Mouse (Mus musculus): ENCODE results near the gene B3gnt8. TPM values are rescaled to one million over a fixed set of nuclear protein-coding genes. Genes with fewer than 3 reads are reported as not detected.

The B3gnt8 gene
- polyA plus RNA-seq, 1 experiment from 2014 or later: 0.44 TPM

DNA sequence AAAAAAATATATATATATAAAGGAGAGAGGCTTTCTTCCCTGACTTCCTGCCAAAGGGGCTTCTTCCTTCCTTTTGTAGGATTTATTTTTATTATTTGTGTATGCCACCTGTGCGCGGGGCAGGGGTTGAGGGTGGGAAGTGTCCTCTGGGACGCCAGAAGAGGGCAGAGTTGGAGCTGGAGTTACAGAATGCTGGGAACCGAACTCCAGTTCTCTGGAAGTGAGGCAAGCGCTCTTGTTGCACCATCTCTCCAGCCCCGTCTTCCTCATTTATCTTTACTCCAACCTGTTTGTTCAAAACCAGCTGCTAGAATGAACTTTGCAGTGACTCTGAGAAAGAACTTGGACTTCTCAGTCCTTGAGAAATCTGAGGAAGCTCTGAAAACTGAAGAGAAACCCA is 53.5 kb downstream of the B3gnt8 start:
- no peaks in the 10 kb centered on the region for H3K36me3 ChIP-seq (ENCODE audit: control insufficient read depth, insufficient read depth)
- whole genome bisulfite sequencing: 5% methylated on average over 6 of the region's 6 CpGs
- no peak for ATAC-seq
- H3K9ac ChIP-seq (replicated peaks; ENCODE audit: low read depth, low read length): peak overlapping the region; percentile 60; the same call in 1 of the 2 replicates
- H3K27ac ChIP-seq (ENCODE audit: low read length): no peak overlapping the region; the same call in 1 of the 2 replicates
- H3K4me2 ChIP-seq (ENCODE audit: low read length): peak overlapping the region; percentile 57
- peak overlapping the region; percentile 51 for H3K4me3 ChIP-seq (replicated peaks; ENCODE audit: low read length)
- H3K9me3 ChIP-seq (ENCODE audit: control insufficient read depth, low read length): no peaks in the 10 kb centered on the region
- H3K27me3 ChIP-seq (replicated peaks; ENCODE audit: control insufficient read depth, insufficient read depth, low read length): peaks cover 6% of the 10 kb centered on the region; the same call in 1 of the 2 replicates
- peaks cover 26% of the 10 kb centered on the region for H3K4me1 ChIP-seq (replicated peaks; ENCODE audit: control insufficient read depth, insufficient read depth, low read length)

DNA sequence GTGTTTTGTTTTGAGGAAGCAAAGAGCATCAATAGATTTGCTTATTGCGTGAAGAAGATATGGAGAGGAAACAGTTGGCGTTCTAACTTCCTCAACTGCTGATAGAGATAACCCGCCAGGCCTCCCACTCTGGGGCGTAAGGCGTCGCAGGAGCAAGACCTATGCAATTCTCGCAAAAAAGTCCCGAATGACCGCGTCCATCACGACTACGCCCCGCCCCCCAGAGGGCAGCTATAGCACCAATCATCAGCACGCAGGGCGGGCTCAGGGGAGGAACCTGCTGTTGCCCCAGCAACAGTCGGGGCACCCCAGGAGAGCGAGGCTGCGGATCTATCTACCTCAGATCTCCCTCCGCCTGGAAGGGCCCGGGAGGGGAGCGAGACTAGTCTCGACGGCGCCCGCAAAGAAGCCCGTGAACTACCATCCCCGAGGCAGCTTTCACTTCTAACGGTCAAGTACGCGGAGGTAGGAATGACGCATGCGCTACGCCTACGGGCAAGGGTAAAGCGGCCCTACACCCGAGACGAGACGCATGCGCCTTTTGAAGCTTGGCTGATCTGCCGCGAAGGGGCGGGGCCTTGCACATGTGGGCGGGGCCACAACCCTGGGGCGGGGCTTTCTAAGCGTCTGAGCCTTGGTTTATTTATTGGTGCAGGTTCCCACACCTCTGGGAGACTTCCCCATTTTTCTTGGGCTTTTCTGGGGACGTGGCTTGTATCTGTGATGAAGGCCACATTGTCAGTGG is 54.2 kb downstream of the B3gnt8 start, which contains the start of gene B9d2:
B9d2 (plus strand) TSS at position 267 of the 745 bp plus-strand sequence.
- H3K4me1 ChIP-seq (replicated peaks; ENCODE audit: control insufficient read depth, insufficient read depth, low read length): peaks cover 19% of the 10 kb centered on the region

DNA sequence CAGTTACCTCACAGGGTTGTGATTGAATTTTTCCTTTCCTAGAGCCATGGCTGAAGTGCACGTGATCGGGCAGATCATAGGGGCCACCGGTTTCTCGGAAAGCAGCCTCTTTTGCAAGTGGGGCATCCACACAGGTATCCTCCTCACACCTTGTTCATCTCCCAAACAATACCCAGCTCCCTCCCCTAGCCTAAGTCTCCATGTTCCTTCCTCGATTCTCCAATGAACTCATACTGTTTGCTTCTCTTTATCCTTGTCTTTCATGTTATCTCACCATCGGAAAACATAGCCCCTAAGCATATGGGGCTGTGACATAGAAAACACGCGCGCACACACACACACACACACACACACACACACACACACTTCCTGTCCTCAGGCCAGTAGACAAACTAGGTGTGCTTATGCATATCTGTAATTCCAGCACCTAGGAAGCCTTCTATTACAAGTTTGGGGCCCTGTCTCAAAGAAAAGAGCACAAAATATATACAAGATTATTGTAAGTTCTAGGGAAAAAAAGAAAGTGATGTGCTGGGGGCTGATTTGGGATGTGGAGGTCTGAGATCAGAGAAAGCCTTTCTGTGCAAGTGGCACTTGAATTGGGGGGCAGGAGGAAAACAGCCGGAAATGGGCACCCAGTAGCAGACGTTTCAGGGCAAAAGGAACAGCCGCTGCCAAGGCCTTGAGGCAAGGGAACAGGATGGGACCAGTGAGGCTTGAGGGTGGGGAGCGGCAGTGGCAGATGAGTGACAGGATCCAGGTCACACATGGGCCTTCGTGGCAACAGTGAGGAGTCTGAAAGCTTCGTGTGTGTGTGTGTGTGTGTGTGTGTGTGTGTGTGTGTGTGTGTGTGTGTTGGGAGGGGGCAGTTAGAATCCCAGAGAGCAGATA is 55.1 kb downstream of the B3gnt8 start:
- Histone ChIP-seq H3K36me3 (ENCODE audit: control insufficient read depth, insufficient read depth) (no peaks in the 10 kb centered on the region), H3K27ac (ENCODE audit: low read length) (no peak overlapping the region; the same call in 1 of the 2 replicates), H3K4me3 (replicated peaks; ENCODE audit: low read length) (peak overlapping the region; percentile 51), H3K4me1 (replicated peaks; ENCODE audit: control insufficient read depth, insufficient read depth, low read length) (peaks cover 13% of the 10 kb centered on the region), H3K9me3 (ENCODE audit: control insufficient read depth, low read length) (no peaks in the 10 kb centered on the region), H3K9ac (replicated peaks; ENCODE audit: low read depth, low read length) (no peak overlapping the region), H3K27me3 (replicated peaks; ENCODE audit: control insufficient read depth, insufficient read depth, low read length) (peaks cover 13% of the 10 kb centered on the region), H3K4me2 (ENCODE audit: low read length) (peak overlapping the region; percentile 57)
- ATAC-seq: no peak
- WGBS: 61% methylated on average over 15 of the region's 15 CpGs

More for the DNA sequence above, 54.2 kb downstream of the B3gnt8 start, which contains the start of gene B9d2:
- H3K27ac ChIP-seq (ENCODE audit: low read length): peak within 1 kb of the TSS; percentile 87
- no peaks in the 10 kb centered on the region for H3K9me3 ChIP-seq (ENCODE audit: control insufficient read depth, low read length)
- peak within 1 kb of the TSS; percentile 51 for H3K4me3 ChIP-seq (replicated peaks; ENCODE audit: low read length)
- H3K9ac ChIP-seq (replicated peaks; ENCODE audit: low read depth, low read length): peak within 1 kb of the TSS; percentile 60
- H3K4me2 ChIP-seq (ENCODE audit: low read length): peak within 1 kb of the TSS; percentile 57
- no peaks in the 10 kb centered on the region for H3K36me3 ChIP-seq (ENCODE audit: control insufficient read depth, insufficient read depth)
- H3K27me3 ChIP-seq (replicated peaks; ENCODE audit: control insufficient read depth, insufficient read depth, low read length): peaks cover 4% of the 10 kb centered on the region
- ATAC-seq: peak; percentile 90
- under 1% methylated on average over 46 of the region's 46 CpGs for WGBS

DNA sequence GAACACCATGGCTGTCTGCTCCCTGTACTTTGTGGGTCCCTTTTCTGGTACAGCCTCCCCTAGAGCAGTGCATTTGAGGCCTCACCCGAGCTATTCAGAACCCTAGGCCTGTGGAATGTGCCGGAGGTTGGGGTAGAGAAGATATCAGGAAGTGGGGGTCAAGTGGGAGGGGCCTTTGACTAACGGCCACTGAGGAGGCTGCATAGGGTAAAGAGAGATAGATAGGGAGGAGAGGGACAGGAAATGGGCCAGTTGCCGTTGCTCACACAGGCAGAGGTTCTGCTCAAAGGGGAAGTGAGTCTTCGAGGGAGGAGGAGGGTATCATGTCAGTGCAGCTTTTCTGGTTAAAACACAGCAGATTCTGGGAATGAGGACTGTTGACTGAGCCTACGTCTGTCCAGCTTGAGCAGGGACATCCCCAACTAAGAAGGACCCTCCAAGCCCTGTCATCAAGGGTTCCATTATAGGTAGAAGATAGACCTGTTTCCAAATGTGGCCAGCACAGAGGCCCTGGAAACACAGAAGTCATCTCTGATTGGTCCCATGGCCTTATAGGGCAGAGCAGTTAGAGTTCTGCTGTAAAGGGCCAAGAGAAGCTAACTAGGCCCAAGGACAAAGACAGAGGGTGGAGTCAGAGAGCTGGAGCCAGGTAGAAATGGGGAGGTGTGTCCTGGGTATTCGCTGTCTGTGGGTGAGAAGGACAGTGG is 57.2 kb downstream of the B3gnt8 start:
- H3K27ac ChIP-seq (ENCODE audit: low read length): no peak overlapping the region
- H3K27me3 ChIP-seq (replicated peaks; ENCODE audit: control insufficient read depth, insufficient read depth, low read length): peaks cover 30% of the 10 kb centered on the region
- peaks cover 29% of the 10 kb centered on the region for H3K4me1 ChIP-seq (replicated peaks; ENCODE audit: control insufficient read depth, insufficient read depth, low read length)
- H3K4me2 ChIP-seq (ENCODE audit: low read length): no peak overlapping the region
- no peaks in the 10 kb centered on the region for H3K36me3 ChIP-seq (ENCODE audit: control insufficient read depth, insufficient read depth)
- WGBS: 78% methylated on average over 7 of the region's 7 CpGs
- no peak overlapping the region for H3K9ac ChIP-seq (replicated peaks; ENCODE audit: low read depth, low read length)
- H3K4me3 ChIP-seq (replicated peaks; ENCODE audit: low read length): no peak overlapping the region
- no peaks in the 10 kb centered on the region for H3K9me3 ChIP-seq (ENCODE audit: control insufficient read depth, low read length)
- ATAC-seq: no peak

DNA sequence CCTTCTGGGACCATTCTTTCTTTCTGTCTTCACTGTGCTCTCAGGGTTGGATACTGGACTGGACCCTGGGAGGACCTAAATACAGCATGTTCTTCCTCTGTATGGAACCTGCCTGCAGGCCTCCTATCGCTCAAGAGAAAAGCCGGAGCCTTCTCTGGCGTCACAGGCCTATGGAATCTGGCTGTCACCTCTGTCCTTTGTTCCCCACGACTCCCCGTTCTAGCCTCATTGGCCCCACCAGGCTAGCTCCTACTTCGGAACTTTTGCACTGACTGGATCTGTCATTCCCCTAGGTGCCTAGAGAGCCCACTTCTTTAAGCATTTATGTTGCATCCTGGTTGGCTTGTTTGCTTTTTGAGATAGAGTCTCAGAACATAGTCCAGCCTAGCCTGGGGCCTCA is 58.2 kb downstream of the B3gnt8 start:
- Histone ChIP-seq H3K27ac (ENCODE audit: low read length) (no peak overlapping the region), H3K9me3 (ENCODE audit: control insufficient read depth, low read length) (no peaks in the 10 kb centered on the region), H3K4me1 (replicated peaks; ENCODE audit: control insufficient read depth, insufficient read depth, low read length) (peaks cover 39% of the 10 kb centered on the region), H3K9ac (replicated peaks; ENCODE audit: low read depth, low read length) (no peak overlapping the region), H3K4me2 (ENCODE audit: low read length) (no peak overlapping the region), H3K27me3 (replicated peaks; ENCODE audit: control insufficient read depth, insufficient read depth, low read length) (peaks cover 35% of the 10 kb centered on the region), H3K36me3 (ENCODE audit: control insufficient read depth, insufficient read depth) (no peaks in the 10 kb centered on the region), H3K4me3 (replicated peaks; ENCODE audit: low read length) (no peak overlapping the region)
- ATAC-seq: no peak
- 83% methylated on average over 6 of the region's 6 CpGs for WGBS

Other genes starting within 250 kb of the B3gnt8 start
- 17.7 and 18.5 TPM in 2 replicates for gene Lipe, start 227.9 kb upstream of the B3gnt8 start, polyA plus RNA-seq (2015; fragmentation: Nextera tagmentation; extraction: Ambion mirVana)
- 0.34 and 0.96 TPM in 2 replicates for gene Cxcl17, start 213.8 kb upstream of the B3gnt8 start, polyA plus RNA-seq (2015; fragmentation: Nextera tagmentation; extraction: Ambion mirVana)
- 0.96 and 1.1 TPM in 2 replicates for gene Ceacam1, start 149.1 kb upstream of the B3gnt8 start, polyA plus RNA-seq (2015; fragmentation: Nextera tagmentation; extraction: Ambion mirVana)
- gene Ceacam2, start 86.8 kb upstream of the B3gnt8 start, polyA plus RNA-seq (2015; fragmentation: Nextera tagmentation; extraction: Ambion mirVana): 0.11 TPM in 1 of 2 replicates, not detected in the other
- 0.39 TPM in 1 of 2 replicates, not detected in the other for gene Erich4, start 10.8 kb upstream of the B3gnt8 start, polyA plus RNA-seq (2015; fragmentation: Nextera tagmentation; extraction: Ambion mirVana)
- 36.0 and 38.8 TPM in 2 replicates for gene Dmac2, start 7.2 kb upstream of the B3gnt8 start, polyA plus RNA-seq (2015; fragmentation: Nextera tagmentation; extraction: Ambion mirVana)
- gene Bckdha, start 32.3 kb downstream of the B3gnt8 start, polyA plus RNA-seq (2015; fragmentation: Nextera tagmentation; extraction: Ambion mirVana): 57.7 and 61.9 TPM in 2 replicates
- 46.5 and 48.3 TPM in 2 replicates for gene Exosc5, start 32.5 kb downstream of the B3gnt8 start, polyA plus RNA-seq (2015; fragmentation: Nextera tagmentation; extraction: Ambion mirVana)
- gene Tmem91, start 48.5 kb downstream of the B3gnt8 start, polyA plus RNA-seq (2015; fragmentation: Nextera tagmentation; extraction: Ambion mirVana): 13.5 and 28.3 TPM in 2 replicates
- gene B9d2, start 54.1 kb downstream of the B3gnt8 start, polyA plus RNA-seq (2015; fragmentation: Nextera tagmentation; extraction: Ambion mirVana): 35.6 and 41.3 TPM in 2 replicates
- gene Tgfb1, start 60.3 kb downstream of the B3gnt8 start, polyA plus RNA-seq (2015; fragmentation: Nextera tagmentation; extraction: Ambion mirVana): 0.54 and 0.93 TPM in 2 replicates
- 29.5 and 33.7 TPM in 2 replicates for gene Ccdc97, start 92.4 kb downstream of the B3gnt8 start, polyA plus RNA-seq (2015; fragmentation: Nextera tagmentation; extraction: Ambion mirVana)
- gene Hnrnpul1, start 128.1 kb downstream of the B3gnt8 start, polyA plus RNA-seq (2015; fragmentation: Nextera tagmentation; extraction: Ambion mirVana): 44.2 and 46.6 TPM in 2 replicates
- gene Axl, start 162.1 kb downstream of the B3gnt8 start, polyA plus RNA-seq (2015; fragmentation: Nextera tagmentation; extraction: Ambion mirVana): 14.6 and 15.9 TPM in 2 replicates
- 1.0 and 1.1 TPM in 2 replicates for gene Cyp2s1, start 190.3 kb downstream of the B3gnt8 start, polyA plus RNA-seq (2015; fragmentation: Nextera tagmentation; extraction: Ambion mirVana)

Measured in forebrain, embryonic 16.5 days (tissue).